Mouse (Mus musculus) frontal cortex, adult 2 months (tissue): ENCODE measurements around the gene Lpxn. TPM values are rescaled to one million over a fixed set of nuclear protein-coding genes. Genes with fewer than 3 reads are reported as not detected.

ENCODE experiments used
- DNase-seq, 2 experiments: peaks; one replicate each; pipeline ENCODE4 v3.0.0; 2022; ENCODE audit warnings: low spot score in 1 of 2; ENCODE audit errors: extremely low spot score in 1 of 2
- polyA plus RNA-seq: library from polyadenylated mRNA; depleted of rRNA; stranded (reverse); fragments of >200 nt; gene quantifications from 2 replicates; pipeline ENCODE4 v1.2.3, GENCODE M21; 2012; rRNA removed

Lpxn gene
- polyA plus RNA-seq: 1.8 and 2.5 TPM in 2 replicates

- peak; percentile 98 to 99 for DNase-seq
Measured at GRCm38 (mm10) chr19:12795511-12796327, at the start of gene Lpxn, which contains the start of gene Zfp91. Gene Lpxn, plus strand, starts transcription at chr19:12796193. Gene Zfp91, minus strand, starts transcription at chr19:12796126.

GRCm38 (mm10) chr19:12756286-12756685, 39.7 kb upstream of the Lpxn start:
- DNase-seq: no peak

- DNase-seq: no peak
Measured at GRCm38 (mm10) chr19:12758936-12759478, 37.0 kb upstream of the Lpxn start.

GRCm38 (mm10) chr19:12759656-12760055, 36.3 kb upstream of the Lpxn start:
- DNase-seq: peak; percentile 12 to 55

- no peak for DNase-seq
Measured at GRCm38 (mm10) chr19:12762212-12763130, 33.5 kb upstream of the Lpxn start.

GRCm38 (mm10) chr19:12765308-12765707, 30.7 kb upstream of the Lpxn start, which contains the start of gene Cntf:
Gene Cntf, minus strand, starts transcription at chr19:12765632.
- no peak for DNase-seq

GRCm38 (mm10) chr19:12770888-12771287, 25.1 kb upstream of the Lpxn start:
- no peak for DNase-seq

- no peak for DNase-seq
Measured at GRCm38 (mm10) chr19:12780437-12780836, 15.6 kb upstream of the Lpxn start.

- peak in 1 of 2 experiments; percentile 38 for DNase-seq
Measured at GRCm38 (mm10) chr19:12786803-12787395, 9.1 kb upstream of the Lpxn start.

- no peak for DNase-seq
Measured at GRCm38 (mm10) chr19:12787721-12788120, 8.3 kb upstream of the Lpxn start.

GRCm38 (mm10) chr19:12792374-12792773, 3.6 kb upstream of the Lpxn start:
- no peak for DNase-seq

- peak; percentile 85 to 95 for DNase-seq
Measured at GRCm38 (mm10) chr19:12794056-12795044, 1.6 kb upstream of the Lpxn start.

- DNase-seq: no peak
Measured at GRCm38 (mm10) chr19:12795110-12795509, 883 bp upstream of the Lpxn start.

GRCm38 (mm10) chr19:12796328-12796931, 437 bp downstream of the Lpxn start:
- peak in 1 of 2 experiments; percentile 70 for DNase-seq

GRCm38 (mm10) chr19:12797071-12797470, 1.1 kb downstream of the Lpxn start:
- peak in 1 of 2 experiments; percentile 65 for DNase-seq

GRCm38 (mm10) chr19:12798404-12798803, 2.4 kb downstream of the Lpxn start:
- DNase-seq: no peak

- DNase-seq: no peak
Measured at GRCm38 (mm10) chr19:12799081-12799480, 3.1 kb downstream of the Lpxn start.

GRCm38 (mm10) chr19:12800621-12801020, 4.6 kb downstream of the Lpxn start:
- DNase-seq: no peak

- DNase-seq: no peak
Measured at GRCm38 (mm10) chr19:12801046-12801445, 5.1 kb downstream of the Lpxn start.
